Mouse (Mus musculus) hindbrain, embryonic 11.5 days (tissue): ENCODE data around the gene Dapk1. TPM values are rescaled to one million over a fixed set of nuclear protein-coding genes. Genes with fewer than 3 reads are reported as not detected.

Source experiments
- ATAC-seq: fragments of 200-750 bp; cut with Nextera tagmentation; 2 replicates; pipeline ENCODE4 v1.8.0; 2017; ENCODE audit warnings: mild to moderate bottlenecking, moderate TSS enrichment, moderate library complexity; ENCODE audit not compliant: low FRiP score
- DNase-seq: peaks from one replicate; pipeline ENCODE4 v3.0.0-alpha.2; 2015; ENCODE audit warnings: low spot score
- H3K27ac ChIP-seq: fragments of 300-500 bp; sonication (generic); 2 replicates; pipeline ENCODE4 v1.5.1; 2014; ENCODE audit warnings: mild to moderate bottlenecking, low read depth, low read length
- H3K27me3 ChIP-seq: fragments of 300-500 bp; sonication (generic); 2 replicates; pipeline ENCODE4 v1.6.1; 2014; ENCODE audit warnings: mild to moderate bottlenecking, low read length, moderate library complexity, mixed read lengths; ENCODE audit not compliant: control insufficient read depth, insufficient read depth
- H3K36me3 ChIP-seq: fragments of 300-500 bp; sonication (generic); 2 replicates; pipeline ENCODE4 v1.6.1; 2014; ENCODE audit warnings: mild to moderate bottlenecking, low read length, moderate library complexity, mixed read lengths; ENCODE audit not compliant: control insufficient read depth, insufficient read depth
- H3K4me1 ChIP-seq: fragments of 300-500 bp; sonication (generic); replicated peaks from 2 replicates; pipeline ENCODE4 v1.6.1; 2014; ENCODE audit warnings: low read length, mixed read lengths; ENCODE audit not compliant: control insufficient read depth, insufficient read depth
- H3K4me2 ChIP-seq: fragments of 300-500 bp; sonication (generic); replicated peaks from 2 replicates; pipeline ENCODE4 v1.6.1; 2014; ENCODE audit warnings: mild to moderate bottlenecking, low read depth, low read length
- H3K4me3 ChIP-seq: fragments of 300-500 bp; sonication (generic); 2 replicates; pipeline ENCODE4 v1.5.1; 2014; ENCODE audit warnings: low read depth, low read length
- H3K9ac ChIP-seq: fragments of 300-500 bp; sonication (generic); 2 replicates; pipeline ENCODE4 v1.6.1; 2014; ENCODE audit warnings: low read depth, low read length
- H3K9me3 ChIP-seq: fragments of 300-500 bp; sonication (generic); 2 replicates; pipeline ENCODE4 v1.6.1; 2016; ENCODE audit warnings: low read length; ENCODE audit not compliant: control insufficient read depth
- WGBS: fragments of 180-500 bp; shearing (Covaris S2); extraction: QIAGEN DNeasy Blood & Tissue Kit; methylation state at CpG from one replicate; pipeline ENCODE4 v1.1.7; 2014; 5-methylcytosine and 5-hydroxymethylcytosine counted together
- polyA plus RNA-seq: library from polyadenylated mRNA; unstranded; fragments of >200 nt; fragmentation: Nextera tagmentation; extraction: Ambion mirVana; gene quantifications from 2 replicates; pipeline ENCODE4 v1.2.1, GENCODE M21; 2014

Gene Dapk1
- polyA plus RNA-seq, 1 experiment from 2014 or later: 39.5 TPM

- no peaks in the 10 kb centered on the region for H3K36me3 ChIP-seq
- H3K9ac ChIP-seq: no peak overlapping the region
- no peak for DNase-seq
- no peak overlapping the region for H3K4me2 ChIP-seq
- no peaks in the 10 kb centered on the region for H3K27me3 ChIP-seq
- no peak overlapping the region for H3K4me3 ChIP-seq
- H3K27ac ChIP-seq: no peak overlapping the region
- H3K9me3 ChIP-seq: no peaks in the 10 kb centered on the region
- H3K4me1 ChIP-seq: no peaks in the 10 kb centered on the region
- ATAC-seq: no peak
- 65% methylated on average over 3 of the region's 3 CpGs for WGBS
Measured at GRCm38 (mm10) chr13:60664058-60664457, 62.3 kb downstream of the Dapk1 start.

GRCm38 (mm10) chr13:60664816-60665215, 63.1 kb downstream of the Dapk1 start:
- Histone ChIP-seq H3K9ac (no peak overlapping the region), H3K4me3 (no peak overlapping the region), H3K36me3 (no peaks in the 10 kb centered on the region), H3K27me3 (no peaks in the 10 kb centered on the region), H3K27ac (no peak overlapping the region), H3K4me1 (no peaks in the 10 kb centered on the region), H3K9me3 (no peaks in the 10 kb centered on the region), H3K4me2 (no peak overlapping the region)
- DNase-seq (no peak), ATAC-seq (no peak)
- 80% methylated on average over 10 of the region's 10 CpGs for WGBS

- H3K9ac ChIP-seq: no peak overlapping the region
- ATAC-seq (no peak), DNase-seq (no peak)
- no peak overlapping the region for H3K4me2 ChIP-seq
- no peaks in the 10 kb centered on the region for H3K4me1 ChIP-seq
- no peak overlapping the region for H3K27ac ChIP-seq
- H3K36me3 ChIP-seq: no peaks in the 10 kb centered on the region
- H3K9me3 ChIP-seq: no peaks in the 10 kb centered on the region
- no peaks in the 10 kb centered on the region for H3K27me3 ChIP-seq
- no peak overlapping the region for H3K4me3 ChIP-seq
- WGBS: 89% methylated on average over 4 of the region's 4 CpGs
Measured at GRCm38 (mm10) chr13:60665402-60665801, 63.7 kb downstream of the Dapk1 start.

DNA sequence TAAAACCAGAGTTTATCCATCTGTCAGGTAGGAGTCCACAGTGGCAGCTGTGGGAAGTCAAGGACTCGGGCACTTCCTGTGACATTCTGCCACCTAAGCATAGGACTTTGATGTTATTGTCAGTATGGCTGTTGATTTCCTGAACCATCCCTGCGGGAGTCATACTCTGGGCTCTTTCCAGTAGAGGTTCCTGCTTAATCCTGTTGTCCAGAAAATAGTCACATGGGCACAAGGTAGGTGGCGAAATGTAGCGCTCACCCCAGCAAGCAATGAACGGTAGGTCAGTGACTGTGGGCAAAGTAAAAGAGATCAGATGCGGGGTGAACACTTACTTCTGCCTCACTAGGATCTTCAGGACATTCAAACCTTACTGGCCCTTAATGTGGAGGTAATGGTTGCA, 66.3 kb downstream of the Dapk1 start:
- ATAC-seq (no peak), DNase-seq (no peak)
- WGBS: 89% methylated on average over 6 of the region's 6 CpGs
- no peak overlapping the region for H3K4me3 ChIP-seq
- no peak overlapping the region for H3K4me2 ChIP-seq
- no peak overlapping the region for H3K9ac ChIP-seq
- no peaks in the 10 kb centered on the region for H3K9me3 ChIP-seq
- H3K36me3 ChIP-seq: no peaks in the 10 kb centered on the region
- H3K4me1 ChIP-seq: no peaks in the 10 kb centered on the region
- no peak overlapping the region for H3K27ac ChIP-seq
- H3K27me3 ChIP-seq: no peaks in the 10 kb centered on the region

DNA sequence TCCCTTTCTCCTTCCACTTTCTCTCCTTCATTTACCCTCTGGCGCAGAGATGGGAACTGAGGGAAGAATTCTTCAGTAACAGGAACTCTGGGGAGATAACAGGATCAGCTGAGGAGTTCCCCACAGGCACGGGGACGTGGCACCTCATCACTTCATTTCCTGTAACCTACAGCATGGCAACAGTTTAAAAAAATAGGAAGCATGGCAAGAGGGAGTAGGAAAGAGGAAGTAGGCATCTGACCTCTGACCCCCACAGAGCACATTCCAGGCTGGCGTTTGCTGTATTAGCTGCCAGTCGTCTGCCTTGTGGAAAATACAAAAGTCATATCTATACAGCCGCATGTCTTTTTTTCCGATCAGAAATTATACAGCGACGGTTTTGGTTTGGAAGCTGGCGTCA, 68.9 kb downstream of the Dapk1 start:
- ATAC-seq (no peak), DNase-seq (no peak)
- H3K4me1 ChIP-seq: no peaks in the 10 kb centered on the region
- no peak overlapping the region for H3K27ac ChIP-seq
- H3K4me3 ChIP-seq: no peak overlapping the region
- no peak overlapping the region for H3K4me2 ChIP-seq
- H3K27me3 ChIP-seq: no peaks in the 10 kb centered on the region
- no peaks in the 10 kb centered on the region for H3K36me3 ChIP-seq
- H3K9ac ChIP-seq: no peak overlapping the region
- H3K9me3 ChIP-seq: no peaks in the 10 kb centered on the region
- 69% methylated on average over 10 of the region's 10 CpGs for WGBS

- Histone ChIP-seq H3K9me3 (no peaks in the 10 kb centered on the region), H3K4me2 (no peak overlapping the region), H3K4me3 (no peak overlapping the region), H3K27ac (no peak overlapping the region), H3K4me1 (no peaks in the 10 kb centered on the region), H3K27me3 (no peaks in the 10 kb centered on the region), H3K36me3 (no peaks in the 10 kb centered on the region), H3K9ac (no peak overlapping the region)
- ATAC-seq: no peak
- 71% methylated on average over 10 of the region's 10 CpGs for WGBS
- no peak for DNase-seq
Measured at GRCm38 (mm10) chr13:60671235-60671634, 69.5 kb downstream of the Dapk1 start.

- Histone ChIP-seq H3K36me3 (no peaks in the 10 kb centered on the region), H3K4me2 (no peak overlapping the region), H3K9me3 (no peaks in the 10 kb centered on the region), H3K27ac (no peak overlapping the region), H3K9ac (no peak overlapping the region), H3K4me3 (no peak overlapping the region), H3K27me3 (no peaks in the 10 kb centered on the region), H3K4me1 (no peaks in the 10 kb centered on the region)
- 89% methylated on average over 8 of the region's 8 CpGs for WGBS
- no peak for DNase-seq
- no peak for ATAC-seq
Measured at GRCm38 (mm10) chr13:60672287-60672686, 70.5 kb downstream of the Dapk1 start.

- Histone ChIP-seq H3K36me3 (no peaks in the 10 kb centered on the region), H3K27ac (no peak overlapping the region), H3K27me3 (no peaks in the 10 kb centered on the region), H3K4me2 (no peak overlapping the region), H3K9ac (no peak overlapping the region), H3K9me3 (no peaks in the 10 kb centered on the region), H3K4me1 (no peaks in the 10 kb centered on the region), H3K4me3 (no peak overlapping the region)
- DNase-seq (no peak), ATAC-seq (no peak)
- WGBS: 88% methylated on average over 11 of the region's 11 CpGs
Measured at GRCm38 (mm10) chr13:60672882-60673675, 71.3 kb downstream of the Dapk1 start.

- 33% methylated on average over 2 of the region's 2 CpGs for WGBS
- H3K27ac ChIP-seq: no peak overlapping the region
- no peaks in the 10 kb centered on the region for H3K27me3 ChIP-seq
Measured at GRCm38 (mm10) chr13:60674301-60674700, 72.6 kb downstream of the Dapk1 start.

More at GRCm38 (mm10) chr13:60674301-60674700, 72.6 kb downstream of the Dapk1 start:
- no peaks in the 10 kb centered on the region for H3K36me3 ChIP-seq
- H3K9ac ChIP-seq: no peak overlapping the region
- no peak overlapping the region for H3K4me3 ChIP-seq
- ATAC-seq (no peak), DNase-seq (no peak)
- no peaks in the 10 kb centered on the region for H3K9me3 ChIP-seq
- no peaks in the 10 kb centered on the region for H3K4me1 ChIP-seq
- H3K4me2 ChIP-seq: no peak overlapping the region
